Mouse (Mus musculus) adrenal gland, postnatal 25 days (tissue): Measurements from ENCODE around the gene Hcn3. TPM values are rescaled to one million over a fixed set of nuclear protein-coding genes. Genes with fewer than 3 reads are reported as not detected.

ENCODE experiments used
- DNase-seq: peaks from one replicate; pipeline ENCODE4 v3.0.0; 2021; ENCODE audit warnings: mixed read lengths
- total RNA-seq: library from RNA; stranded (reverse); gene quantifications from 2 replicates; pipeline ENCODE4 v1.2.3, GENCODE M21; 2021

Hcn3 gene
- total RNA-seq, 1 experiment from 2014 or later: 17.7 TPM

- no peak for DNase-seq
These were observed 12.7 kb downstream of the Hcn3 start for GRCm38 (mm10) chr3:89147101-89147978.

GRCm38 (mm10) chr3:89145566-89145965, 14.4 kb downstream of the Hcn3 start:
- no peak for DNase-seq

- no peak for DNase-seq
These were observed 15.2 kb downstream of the Hcn3 start for GRCm38 (mm10) chr3:89144821-89145220.

- DNase-seq: no peak
These were observed 23.6 kb downstream of the Hcn3 start for GRCm38 (mm10) chr3:89136365-89136764.

GRCm38 (mm10) chr3:89135958-89136357, 24.0 kb downstream of the Hcn3 start, which contains the start of gene Pklr:
Gene Pklr, plus strand, starts transcription at chr3:89136142.
- no peak for DNase-seq

GRCm38 (mm10) chr3:89133752-89134151, 26.2 kb downstream of the Hcn3 start:
- DNase-seq: no peak

GRCm38 (mm10) chr3:89133063-89133450, 26.9 kb downstream of the Hcn3 start:
- no peak for DNase-seq

- DNase-seq: peak; percentile 64
These were observed 27.5 kb downstream of the Hcn3 start for GRCm38 (mm10) chr3:89132285-89133062.

- no peak for DNase-seq
These were observed 28.2 kb downstream of the Hcn3 start for GRCm38 (mm10) chr3:89131816-89132215.

GRCm38 (mm10) chr3:89129908-89130307, 30.1 kb downstream of the Hcn3 start:
- DNase-seq: no peak

GRCm38 (mm10) chr3:89125981-89126380, 34.0 kb downstream of the Hcn3 start:
- DNase-seq: no peak

GRCm38 (mm10) chr3:89124241-89124640, 35.8 kb downstream of the Hcn3 start:
- peak; percentile 70 for DNase-seq

- DNase-seq: peak; percentile 41
These were observed 36.7 kb downstream of the Hcn3 start for GRCm38 (mm10) chr3:89123313-89123712.

GRCm38 (mm10) chr3:89115522-89115921, 44.5 kb downstream of the Hcn3 start:
- DNase-seq: no peak

- no peak for DNase-seq
These were observed 46.9 kb downstream of the Hcn3 start for GRCm38 (mm10) chr3:89113058-89113457.

GRCm38 (mm10) chr3:89108146-89108545, 51.9 kb downstream of the Hcn3 start:
- DNase-seq: no peak

GRCm38 (mm10) chr3:89107545-89107944, 52.5 kb downstream of the Hcn3 start:
- DNase-seq: no peak

GRCm38 (mm10) chr3:89106881-89107280, 53.1 kb downstream of the Hcn3 start:
- no peak for DNase-seq

- DNase-seq: no peak
These were observed 56.8 kb downstream of the Hcn3 start for GRCm38 (mm10) chr3:89103291-89103595.

- DNase-seq: no peak
These were observed 57.3 kb downstream of the Hcn3 start for GRCm38 (mm10) chr3:89102495-89103290.

GRCm38 (mm10) chr3:89101812-89102494, 58.0 kb downstream of the Hcn3 start, which contains the start of gene Fdps:
Gene Fdps, minus strand, starts transcription at chr3:89101959.
- peak; percentile 91 for DNase-seq

GRCm38 (mm10) chr3:89101459-89101811, 58.6 kb downstream of the Hcn3 start:
- DNase-seq: no peak
